Mouse (Mus musculus): Measurements from ENCODE around the gene Odc1. TPM values are rescaled to one million over a fixed set of nuclear protein-coding genes. Genes with fewer than 3 reads are reported as not detected.
A peak's percentile ranks its signal among the peaks of the same experiment; 100 is the strongest.

Gene Odc1
- polyA plus RNA-seq, 1 experiment from 2014 or later = 236 TPM

DNA sequence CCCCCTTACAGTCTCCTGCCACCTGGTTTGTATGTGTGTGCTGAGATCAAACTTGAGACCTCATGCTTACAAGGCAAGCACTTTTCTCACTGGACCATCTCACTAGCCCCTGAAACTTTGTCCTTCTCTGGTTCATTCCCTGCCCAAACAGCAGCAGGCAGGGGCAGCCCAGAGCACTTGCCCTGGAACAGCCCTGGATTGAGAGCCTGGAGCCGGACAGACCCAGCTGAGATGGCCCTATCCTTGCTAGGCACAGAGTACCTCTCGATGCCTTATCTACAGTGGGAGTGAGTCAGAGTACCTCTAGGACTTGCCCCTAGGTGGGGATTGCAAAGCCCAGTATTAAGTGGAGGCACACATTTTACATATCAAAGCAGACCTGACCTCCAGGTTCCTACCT lies 8.4 kb downstream of the Odc1 start:
- H3K27ac ChIP-seq = no peak overlapping the region
- H3K4me2 ChIP-seq = no peak overlapping the region
- ATAC-seq = no peak
- no peak overlapping the region for H3K9ac ChIP-seq
- H3K4me1 ChIP-seq = peaks cover 30% of the 10 kb centered on the region
- 72% methylated on average over 2 of the region's 2 CpGs for WGBS
- no peaks in the 10 kb centered on the region for H3K9me3 ChIP-seq (replicated peaks)
- no peaks in the 10 kb centered on the region for H3K27me3 ChIP-seq
- H3K4me3 ChIP-seq = no peak overlapping the region
- peaks cover 42% of the 10 kb centered on the region for H3K36me3 ChIP-seq (ENCODE audit: poor library complexity, severe bottlenecking)

DNA sequence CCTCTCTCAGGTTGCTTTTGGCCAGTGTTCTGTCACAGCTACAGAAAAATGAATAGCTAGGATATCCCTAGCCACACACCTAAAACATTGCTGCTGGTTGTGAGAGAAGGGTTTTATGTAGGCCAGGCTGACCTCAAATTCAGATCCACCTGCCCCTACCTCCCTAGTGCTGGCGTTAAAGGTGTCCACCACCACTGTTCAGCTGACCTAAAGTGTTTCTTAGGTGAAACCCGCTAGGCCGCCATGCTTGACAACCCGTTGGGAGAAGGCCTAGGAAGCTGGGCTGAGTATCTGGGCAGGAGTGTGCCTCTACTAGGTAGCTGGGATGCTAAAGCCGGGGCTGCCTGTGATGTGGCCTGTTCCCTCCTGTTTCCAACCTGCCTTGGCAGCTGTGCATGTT lies 9.0 kb downstream of the Odc1 start:
- Histone ChIP-seq H3K27me3 (no peaks in the 10 kb centered on the region), H3K36me3 (ENCODE audit: poor library complexity, severe bottlenecking) (peaks cover 35% of the 10 kb centered on the region), H3K9ac (no peak overlapping the region), H3K9me3 (replicated peaks) (no peaks in the 10 kb centered on the region), H3K4me3 (no peak overlapping the region), H3K4me1 (peaks cover 35% of the 10 kb centered on the region), H3K4me2 (no peak overlapping the region), H3K27ac (no peak overlapping the region)
- 85% methylated on average over 5 of the region's 5 CpGs for WGBS
- ATAC-seq = no peak

DNA sequence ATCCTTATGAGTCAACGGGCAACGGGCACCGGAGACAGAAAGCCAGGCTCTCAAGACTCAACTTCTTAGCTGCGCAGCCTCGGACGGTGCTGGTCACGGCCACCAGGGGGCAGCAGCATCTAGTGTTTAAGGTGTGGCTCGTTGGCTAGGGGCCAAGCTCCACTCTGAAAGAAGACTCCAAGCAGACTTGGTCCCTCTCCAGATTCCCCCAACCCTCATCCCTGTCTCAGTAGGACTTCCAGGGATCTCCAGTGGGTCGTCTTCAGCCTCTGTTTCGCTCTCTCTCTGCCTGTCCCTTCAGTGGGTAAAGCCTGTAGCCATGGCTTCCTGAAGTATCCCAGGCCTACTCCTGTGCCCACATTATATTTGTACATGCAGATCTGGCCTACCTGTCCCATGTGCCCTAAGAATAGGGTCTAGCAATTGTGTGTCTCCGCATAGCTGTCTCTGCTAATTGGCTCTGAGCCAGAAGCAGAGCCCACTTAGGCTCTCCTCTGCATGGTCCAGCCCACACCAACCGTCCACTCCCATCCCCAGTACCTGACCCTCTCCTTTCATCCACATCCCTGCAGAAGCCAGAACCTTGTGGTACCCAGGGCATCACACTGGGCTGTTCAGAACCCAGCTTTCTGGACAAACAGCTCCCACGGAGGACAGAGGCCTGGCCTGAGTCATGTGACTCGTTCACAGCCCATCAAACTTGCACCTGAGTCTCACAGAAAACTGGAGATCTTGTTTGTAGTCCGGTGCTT lies 9.8 kb downstream of the Odc1 start:
- peak; percentile 6; the same call in 1 of the 2 replicates for ATAC-seq
- Histone ChIP-seq H3K4me3 (no peak overlapping the region), H3K27ac (no peak overlapping the region), H3K36me3 (ENCODE audit: poor library complexity, severe bottlenecking) (peaks cover 28% of the 10 kb centered on the region), H3K4me1 (peaks cover 35% of the 10 kb centered on the region), H3K9ac (no peak overlapping the region), H3K4me2 (no peak overlapping the region), H3K27me3 (no peaks in the 10 kb centered on the region), H3K9me3 (replicated peaks) (no peaks in the 10 kb centered on the region)
- WGBS = 31% methylated on average over 15 of the region's 15 CpGs

DNA sequence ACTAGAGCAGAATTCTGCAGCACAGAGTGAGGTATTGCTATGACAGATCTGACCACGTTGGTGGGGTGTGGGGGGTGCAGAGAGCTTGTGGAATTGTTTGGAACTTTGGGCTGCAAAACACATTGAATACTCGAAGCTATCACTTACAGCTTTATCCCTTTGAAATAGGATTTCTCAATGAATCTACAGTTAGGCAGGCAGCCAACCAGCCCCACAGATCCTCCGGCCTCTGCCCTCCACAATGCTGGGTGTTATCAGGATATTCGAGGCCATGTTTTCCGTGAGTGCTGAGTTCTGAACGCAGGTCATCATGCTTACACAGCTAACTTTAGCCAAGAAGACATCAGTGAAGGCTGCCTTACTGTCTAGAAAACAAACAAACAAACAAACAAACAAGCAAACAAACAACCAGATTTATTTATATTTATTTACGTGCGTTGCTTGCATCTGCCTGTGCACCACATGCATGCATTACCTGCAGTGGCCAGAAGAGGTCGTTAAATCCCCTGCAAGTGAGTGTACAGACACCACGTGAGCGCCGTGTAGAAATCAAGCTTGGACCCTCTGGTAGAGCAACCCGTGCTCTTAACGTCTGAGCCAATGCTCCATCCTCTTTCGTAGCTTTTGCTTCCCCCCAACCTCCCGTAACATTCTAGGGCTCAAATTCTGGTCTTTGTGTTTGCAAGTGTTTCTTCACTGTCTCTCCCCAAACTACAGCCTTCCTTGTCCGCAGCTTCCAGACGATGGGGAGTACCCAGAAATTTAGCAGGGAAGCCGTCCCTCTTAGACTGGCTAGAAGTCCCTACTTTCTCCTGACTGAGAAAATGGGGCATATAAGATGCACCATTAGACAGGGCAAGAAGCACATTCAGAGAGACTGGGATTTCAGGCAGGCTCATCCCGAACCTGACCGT lies 12.1 kb downstream of the Odc1 start:
- peak; percentile 76 for ATAC-seq
- Histone ChIP-seq H3K9ac (peak overlapping the region; percentile 39), H3K4me2 (peak overlapping the region; percentile 48), H3K36me3 (ENCODE audit: poor library complexity, severe bottlenecking) (peaks cover 8% of the 10 kb centered on the region), H3K27me3 (no peaks in the 10 kb centered on the region), H3K4me1 (peaks cover 35% of the 10 kb centered on the region), H3K27ac (peak overlapping the region; percentile 91), H3K4me3 (no peak overlapping the region), H3K9me3 (replicated peaks) (no peaks in the 10 kb centered on the region)
- WGBS = 16% methylated on average over 21 of the region's 21 CpGs

DNA sequence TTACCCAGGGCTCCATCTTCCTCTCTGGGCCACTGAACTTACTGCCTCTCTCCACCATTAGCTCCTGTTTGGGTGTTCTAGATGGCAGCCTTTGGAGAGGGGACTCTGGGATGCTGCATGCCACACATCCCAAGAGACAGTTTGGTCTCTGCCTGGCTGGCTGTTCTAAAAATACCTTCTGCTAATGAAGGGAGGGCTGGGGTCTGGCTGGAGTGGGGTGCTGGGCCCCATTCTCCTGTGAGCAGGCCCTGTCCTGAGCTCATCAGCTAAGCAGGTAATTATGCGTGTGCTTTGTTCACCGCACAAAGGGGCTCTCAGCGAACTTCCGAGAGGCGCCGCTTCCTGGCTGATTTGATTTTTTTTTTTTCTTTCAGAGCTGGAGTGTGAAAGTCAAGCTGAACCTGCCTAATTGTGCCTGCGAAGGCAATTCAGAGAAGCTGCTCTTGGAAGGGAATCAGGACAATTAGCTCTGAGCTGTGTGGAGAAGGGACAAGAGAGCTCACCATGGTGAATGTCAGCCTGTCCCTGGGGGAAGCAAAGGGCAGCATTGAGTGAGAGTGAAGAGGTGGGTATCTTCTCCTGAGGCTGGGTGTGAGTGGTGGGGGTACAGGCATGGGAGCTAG lies 12.9 kb downstream of the Odc1 start:
- H3K36me3 ChIP-seq (ENCODE audit: poor library complexity, severe bottlenecking) = peaks cover 3% of the 10 kb centered on the region; the same call in 1 of the 2 replicates
- H3K4me3 ChIP-seq = no peak overlapping the region

DNA sequence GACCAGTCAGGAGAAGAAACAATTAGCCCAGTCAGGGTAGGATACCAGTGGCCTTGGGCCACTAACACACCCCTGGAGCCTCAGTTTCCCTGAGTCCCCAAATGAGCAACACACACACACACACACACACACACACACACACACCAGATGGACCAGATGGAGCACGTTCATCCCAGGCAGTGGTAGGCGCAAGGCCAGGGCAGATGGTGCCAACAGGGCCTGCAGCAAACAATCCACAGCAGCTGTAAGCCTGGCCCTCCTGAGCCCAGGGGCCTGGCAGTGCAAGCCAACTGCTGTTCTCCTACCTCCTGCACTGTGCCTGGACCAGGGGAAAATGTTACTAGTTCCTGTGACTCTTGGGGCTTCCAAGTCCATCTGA lies 13.4 kb downstream of the Odc1 start:
- Histone ChIP-seq H3K9me3 (replicated peaks) (no peaks in the 10 kb centered on the region), H3K27me3 (no peaks in the 10 kb centered on the region), H3K4me3 (no peak overlapping the region), H3K4me1 (peaks cover 35% of the 10 kb centered on the region), H3K4me2 (peak overlapping the region; percentile 48; the same call in 1 of the 2 replicates), H3K9ac (no peak overlapping the region), H3K27ac (peak overlapping the region; percentile 91), H3K36me3 (ENCODE audit: poor library complexity, severe bottlenecking) (no peaks in the 10 kb centered on the region)
- peak; percentile 66 for ATAC-seq
- 9% methylated on average over 2 of the region's 2 CpGs for WGBS

More for the DNA sequence above, 12.9 kb downstream of the Odc1 start:
- H3K27me3 ChIP-seq = no peaks in the 10 kb centered on the region
- ATAC-seq = peak; percentile 74
- peaks cover 35% of the 10 kb centered on the region for H3K4me1 ChIP-seq
- peak overlapping the region; percentile 39 for H3K9ac ChIP-seq
- no peaks in the 10 kb centered on the region for H3K9me3 ChIP-seq (replicated peaks)
- WGBS = 2% methylated on average over 7 of the region's 7 CpGs
- peak overlapping the region; percentile 91 for H3K27ac ChIP-seq
- peak overlapping the region; percentile 48 for H3K4me2 ChIP-seq

DNA sequence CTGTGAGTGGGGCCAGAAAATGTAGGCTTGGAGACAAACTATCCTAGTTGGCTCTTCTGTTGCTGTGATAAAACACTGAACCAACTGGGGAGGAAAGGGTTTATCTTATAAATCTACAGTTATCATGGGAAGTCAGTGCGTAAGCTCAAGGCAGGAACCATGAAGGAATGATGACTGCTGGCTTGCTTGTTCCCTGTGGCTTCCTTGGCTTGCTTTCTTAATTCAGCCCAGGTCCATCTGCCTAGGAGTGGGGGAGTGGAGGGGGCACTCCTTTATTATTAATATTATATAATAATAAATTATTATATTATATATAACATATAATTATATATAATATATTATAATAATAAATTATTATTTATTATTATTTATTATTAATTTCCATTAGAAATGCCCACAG lies 17.8 kb downstream of the Odc1 start:
- Histone ChIP-seq H3K4me2 (no peak overlapping the region), H3K27me3 (no peaks in the 10 kb centered on the region), H3K36me3 (ENCODE audit: poor library complexity, severe bottlenecking) (no peaks in the 10 kb centered on the region), H3K9ac (no peak overlapping the region), H3K27ac (no peak overlapping the region), H3K4me3 (no peak overlapping the region), H3K9me3 (replicated peaks) (no peaks in the 10 kb centered on the region), H3K4me1 (peaks cover 12% of the 10 kb centered on the region)
- ATAC-seq = no peak
- WGBS = 93% methylated on average over 1 of the region's 1 CpGs

DNA sequence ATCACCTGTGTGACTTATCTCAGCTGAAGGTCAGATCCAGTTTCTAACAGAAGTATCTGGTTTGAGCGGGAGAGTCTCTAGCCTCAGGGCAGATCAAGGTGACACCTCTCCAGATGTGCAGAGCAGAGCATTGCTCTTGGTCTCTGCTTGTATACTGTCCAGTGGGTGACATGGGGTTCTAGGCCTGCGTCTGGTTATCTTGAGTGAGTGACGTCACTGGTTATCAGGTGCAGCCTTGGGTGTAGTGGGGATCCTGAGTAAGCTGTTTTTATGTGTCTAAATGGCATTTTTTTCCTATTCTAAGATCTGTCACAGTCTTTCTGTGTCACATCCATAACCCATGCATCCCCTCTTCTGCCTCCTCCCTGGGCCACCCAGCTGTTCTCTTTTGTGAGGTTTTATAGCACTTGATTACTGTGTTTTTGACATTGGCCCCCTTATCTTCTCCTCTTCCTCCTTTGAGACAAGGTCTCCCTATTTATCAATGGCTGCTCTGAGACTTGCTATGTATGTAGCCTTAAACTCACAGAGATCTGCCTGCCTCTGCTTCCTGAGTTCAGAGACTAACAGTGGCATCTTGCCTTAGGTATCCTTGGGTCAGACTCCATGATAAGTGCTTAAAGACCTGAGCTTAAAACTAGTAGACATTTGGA lies 20.9 kb downstream of the Odc1 start:
- Histone ChIP-seq H3K27ac (no peak overlapping the region), H3K4me2 (no peak overlapping the region), H3K9ac (no peak overlapping the region), H3K4me1 (no peaks in the 10 kb centered on the region), H3K36me3 (ENCODE audit: poor library complexity, severe bottlenecking) (no peaks in the 10 kb centered on the region), H3K9me3 (replicated peaks) (no peaks in the 10 kb centered on the region), H3K4me3 (no peak overlapping the region), H3K27me3 (no peaks in the 10 kb centered on the region)
- WGBS = 91% methylated on average over 3 of the region's 3 CpGs
- ATAC-seq = no peak

DNA sequence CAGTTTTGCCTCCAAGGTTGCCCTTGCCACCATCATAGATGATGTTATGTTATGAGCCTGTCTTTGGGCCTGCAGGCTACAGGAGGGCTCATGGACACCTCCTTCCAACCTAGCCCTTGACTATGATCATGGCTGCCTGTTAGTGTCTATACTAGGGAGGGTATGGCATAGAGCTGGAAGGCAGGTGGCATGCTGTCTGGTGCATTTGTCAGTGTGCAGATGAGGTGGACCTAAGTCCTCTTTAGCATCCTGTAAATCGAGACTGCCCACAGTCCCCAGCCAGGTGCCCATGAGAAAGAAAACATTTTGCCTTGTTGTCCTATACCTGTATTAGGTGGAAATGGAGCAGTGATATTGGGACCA lies 21.4 kb downstream of the Odc1 start:
- no peak overlapping the region for H3K4me3 ChIP-seq
- H3K9me3 ChIP-seq (replicated peaks) = no peaks in the 10 kb centered on the region
- H3K4me2 ChIP-seq = no peak overlapping the region
- 94% methylated on average over 1 of the region's 1 CpGs for WGBS
- H3K27ac ChIP-seq = no peak overlapping the region
- no peaks in the 10 kb centered on the region for H3K4me1 ChIP-seq
- no peak for ATAC-seq
- no peak overlapping the region for H3K9ac ChIP-seq
- H3K36me3 ChIP-seq (ENCODE audit: poor library complexity, severe bottlenecking) = no peaks in the 10 kb centered on the region
- H3K27me3 ChIP-seq = no peaks in the 10 kb centered on the region

DNA sequence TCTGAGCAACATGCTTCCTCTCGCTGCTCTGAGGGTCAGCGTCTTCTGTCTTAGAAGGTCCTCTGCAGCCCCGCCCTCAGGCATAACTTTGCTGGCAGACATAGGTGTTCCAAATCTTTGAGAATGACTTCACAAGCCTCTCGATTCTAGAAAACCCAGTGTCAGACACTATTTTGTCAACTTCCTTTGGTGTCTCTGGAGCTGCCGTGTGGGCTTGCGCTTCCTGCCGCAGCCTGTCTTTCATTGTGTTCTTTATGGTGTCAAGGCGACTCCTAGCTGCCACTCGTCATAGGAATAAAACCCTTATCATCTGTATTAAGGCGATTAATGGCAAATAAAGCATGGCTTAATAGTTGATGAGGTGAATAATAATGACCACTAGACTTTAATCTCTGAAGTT lies 24.0 kb downstream of the Odc1 start:
- Histone ChIP-seq H3K4me1 (no peaks in the 10 kb centered on the region), H3K9ac (no peak overlapping the region), H3K4me2 (no peak overlapping the region), H3K4me3 (no peak overlapping the region), H3K9me3 (replicated peaks) (no peaks in the 10 kb centered on the region), H3K36me3 (ENCODE audit: poor library complexity, severe bottlenecking) (no peaks in the 10 kb centered on the region), H3K27ac (no peak overlapping the region), H3K27me3 (no peaks in the 10 kb centered on the region)
- no peak for ATAC-seq
- 93% methylated on average over 10 of the region's 10 CpGs for WGBS

DNA sequence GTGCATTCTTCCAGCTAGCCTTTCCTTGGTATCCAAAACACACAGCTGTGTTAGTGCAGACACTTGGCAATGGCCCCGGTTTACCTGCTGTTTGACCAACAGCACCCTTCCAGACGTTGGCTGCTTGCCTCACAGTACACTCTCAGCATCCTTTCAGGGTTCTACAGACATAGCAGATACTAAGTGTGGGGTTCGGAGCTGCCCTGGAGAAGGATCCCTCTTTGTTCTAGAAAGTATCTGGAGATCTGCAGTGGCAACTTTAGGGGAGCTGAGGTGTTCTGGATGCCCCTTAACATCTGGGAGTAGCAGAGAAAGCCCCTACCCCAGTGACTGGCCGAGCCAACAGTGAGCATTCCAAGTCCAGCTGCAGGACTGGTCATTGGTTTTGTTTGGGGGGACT lies 30.0 kb downstream of the Odc1 start:
- H3K4me2 ChIP-seq = no peak overlapping the region
- H3K4me3 ChIP-seq = no peak overlapping the region
- no peak overlapping the region for H3K27ac ChIP-seq
- WGBS = 87% methylated on average over 4 of the region's 4 CpGs
- no peak overlapping the region for H3K9ac ChIP-seq
- peaks cover 12% of the 10 kb centered on the region; the same call in 1 of the 2 replicates for H3K4me1 ChIP-seq
- H3K27me3 ChIP-seq = no peaks in the 10 kb centered on the region
- no peaks in the 10 kb centered on the region for H3K36me3 ChIP-seq (ENCODE audit: poor library complexity, severe bottlenecking)
- H3K9me3 ChIP-seq (replicated peaks) = no peaks in the 10 kb centered on the region
- no peak for ATAC-seq

All from forebrain, embryonic 13.5 days (tissue).